ENCODE assay signal across 11 mouse cellular contexts in the genomic region with DNA sequence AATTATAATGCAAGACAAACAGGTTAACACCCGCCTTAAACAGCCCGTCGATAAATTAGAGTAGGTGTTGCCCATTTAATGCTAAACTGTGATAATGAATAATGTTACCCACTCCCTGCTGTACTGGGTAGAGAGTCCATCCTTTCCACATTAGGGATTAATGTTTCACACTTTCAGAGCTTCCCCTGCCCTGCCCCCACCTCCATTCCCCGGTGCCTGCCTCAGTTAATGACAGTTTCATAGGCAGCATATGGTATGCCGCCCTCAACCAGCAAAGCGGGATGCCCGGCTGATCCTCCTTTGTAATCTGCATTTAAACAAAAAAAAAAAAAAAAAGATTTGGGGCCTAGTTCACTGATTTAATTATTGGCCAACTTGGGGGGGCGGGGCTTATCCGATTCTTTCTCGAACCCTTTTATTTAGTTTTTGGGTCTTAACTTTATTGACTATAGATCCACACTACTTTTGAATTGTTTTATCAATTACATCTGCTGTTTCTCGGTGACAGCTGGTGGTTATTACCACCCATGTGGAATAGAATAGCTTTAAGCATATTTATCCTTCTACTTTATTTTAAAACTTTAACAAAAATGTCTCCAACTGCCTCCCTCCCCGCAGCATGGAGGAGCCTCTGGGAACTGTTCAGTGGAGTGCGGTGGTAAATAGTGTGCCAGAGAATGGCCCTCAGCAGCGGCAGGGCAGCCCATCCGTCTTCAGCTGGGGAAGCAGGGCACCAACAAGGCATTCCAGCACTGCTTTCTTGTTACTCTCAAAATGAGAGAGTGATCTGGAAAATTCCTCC.
A peak's percentile ranks its signal among the peaks of the same experiment; 100 is the strongest.
DNase-seq lines count a peak whose midpoint lies in the region; ATAC-seq and TF ChIP-seq lines count a peak whose summit lies in the region.
"Had no signal": no experiment of that assay in that cellular context is flagged by ENCODE, and none has a peak within 500 bp of the region (broad histone marks: within the 10 kb centered on the region; RNA-seq: fewer than 3 reads in every experiment).

No protein-coding gene starts in this region.

- 37% methylated on average over 15 of the region's 15 CpGs for WGBS in lung, embryonic 16.5 days
- WGBS in hindbrain, embryonic 16.5 days = 15% methylated on average over 15 of the region's 15 CpGs
- 13% methylated on average over 15 of the region's 15 CpGs for WGBS in midbrain, embryonic 15.5 days
- WGBS in thymus, adult 2 months = 79% methylated on average over 15 of the region's 15 CpGs

- peak; percentile 24 for DNase-seq in embryo, embryonic 10 days (ENCODE audit: low spot score)
- DNase-seq in embryo, embryonic 9.5 days (ENCODE audit: extremely low spot score) = no peak
- DNase-seq in lung, postnatal 4 days = no peak
- no peak for DNase-seq in thymus, adult 2 months
- DNase-seq in ovary, adult 18-20 months (ENCODE audit: low spot score) = no peak
- DNase-seq: kidney, adult 8-10 months had no signal

- no peak overlapping the region for H3K9ac ChIP-seq in lung, embryonic 16.5 days (ENCODE audit: low read length)
- H3K9ac ChIP-seq in hindbrain, embryonic 16.5 days (ENCODE audit: low read depth, low read length) = no peak overlapping the region
- H3K9ac ChIP-seq in midbrain, embryonic 15.5 days = no peak overlapping the region
- H3K9ac ChIP-seq: embryonic facial prominence, embryonic 12.5 days had no signal

- H3K9me3 ChIP-seq in lung, embryonic 16.5 days (ENCODE audit: control insufficient read depth, low read length) = no peaks in the 10 kb centered on the region
- no peaks in the 10 kb centered on the region for H3K9me3 ChIP-seq in hindbrain, embryonic 16.5 days (ENCODE audit: control insufficient read depth, low read length)
- no peaks in the 10 kb centered on the region for H3K9me3 ChIP-seq in midbrain, embryonic 15.5 days
- H3K9me3 ChIP-seq: embryonic facial prominence, embryonic 12.5 days; megakaryocyte, embryonic 14.5 days had no signal

- TF ChIP-seq CTCF in thymus, adult 2 months (IDR thresholded peaks at IDR 0.05; ENCODE audit: borderline replicate concordance, control insufficient read depth, extremely low read depth, insufficient read depth, low read length, poor library complexity) = no peak

- no peaks in the 10 kb centered on the region for H3K27me3 ChIP-seq in lung, embryonic 16.5 days (ENCODE audit: control insufficient read depth, insufficient read depth, low read depth, low read length)
- H3K27me3 ChIP-seq in hindbrain, embryonic 16.5 days (replicated peaks; ENCODE audit: control insufficient read depth, insufficient read depth, low read length) = no peaks in the 10 kb centered on the region
- no peaks in the 10 kb centered on the region for H3K27me3 ChIP-seq in midbrain, embryonic 15.5 days (replicated peaks)
- no peaks in the 10 kb centered on the region for H3K27me3 ChIP-seq in thymus, adult 2 months (ENCODE audit: control insufficient read depth, insufficient read depth, low read length)

- no peak overlapping the region for H3K4me2 ChIP-seq in lung, embryonic 16.5 days (ENCODE audit: low read depth, low read length)
- no peak overlapping the region for H3K4me2 ChIP-seq in hindbrain, embryonic 16.5 days (ENCODE audit: low read length)
- no peak overlapping the region for H3K4me2 ChIP-seq in midbrain, embryonic 15.5 days
- H3K4me2 ChIP-seq: embryonic facial prominence, embryonic 12.5 days had no signal

- no peaks in the 10 kb centered on the region; the same call in 1 of the 2 replicates for H3K4me1 ChIP-seq in lung, embryonic 16.5 days (replicated peaks; ENCODE audit: control insufficient read depth, insufficient read depth, low read length)
- peaks cover 7% of the 10 kb centered on the region for H3K4me1 ChIP-seq in hindbrain, embryonic 16.5 days (ENCODE audit: control insufficient read depth, insufficient read depth, low read depth, low read length)
- peaks cover 27% of the 10 kb centered on the region for H3K4me1 ChIP-seq in midbrain, embryonic 15.5 days
- H3K4me1 ChIP-seq in thymus, adult 2 months (replicated peaks; ENCODE audit: control insufficient read depth, insufficient read depth, low read length) = no peaks in the 10 kb centered on the region
- H3K4me1 ChIP-seq: megakaryocyte, embryonic 14.5 days had no signal

- no peak for TF ChIP-seq POLR2A in thymus, adult 2 months (IDR thresholded peaks at IDR 0.05; ENCODE audit: control insufficient read depth, extremely low read depth, insufficient read depth, low read length, poor library complexity)

- ATAC-seq in lung, embryonic 16.5 days (ENCODE audit: low read depth) = peak; percentile 60; the same call in 1 of the 2 replicates
- peak; percentile 57; the same call in 1 of the 2 replicates for ATAC-seq in hindbrain, embryonic 16.5 days
- ATAC-seq in midbrain, embryonic 15.5 days (replicated peaks) = 0 out of 2 replicates have a peak, but pooled peaks have one; percentile 51

- no peak overlapping the region for H3K4me3 ChIP-seq in lung, embryonic 16.5 days (ENCODE audit: low read length)
- H3K4me3 ChIP-seq in hindbrain, embryonic 16.5 days (ENCODE audit: low read length) = no peak overlapping the region
- no peak overlapping the region for H3K4me3 ChIP-seq in midbrain, embryonic 15.5 days
- H3K4me3 ChIP-seq in thymus, adult 2 months (ENCODE audit: control insufficient read depth, insufficient read depth, low read length) = no peak overlapping the region
- H3K4me3 ChIP-seq: embryonic facial prominence, embryonic 12.5 days; megakaryocyte, embryonic 14.5 days had no signal

- H3K36me3 ChIP-seq in lung, embryonic 16.5 days (ENCODE audit: control insufficient read depth, insufficient read depth, low read length) = no peaks in the 10 kb centered on the region
- no peaks in the 10 kb centered on the region for H3K36me3 ChIP-seq in hindbrain, embryonic 16.5 days (ENCODE audit: control insufficient read depth, insufficient read depth, low read length)
- no peaks in the 10 kb centered on the region for H3K36me3 ChIP-seq in midbrain, embryonic 15.5 days (replicated peaks)
- H3K36me3 ChIP-seq in thymus, adult 2 months (ENCODE audit: control insufficient read depth, insufficient read depth, low read length) = no peaks in the 10 kb centered on the region
- H3K36me3 ChIP-seq: embryonic facial prominence, embryonic 12.5 days had no signal

- H3K27ac ChIP-seq in lung, embryonic 16.5 days (ENCODE audit: low read length) = no peak overlapping the region
- H3K27ac ChIP-seq in hindbrain, embryonic 16.5 days (ENCODE audit: low read depth, low read length) = no peak overlapping the region
- H3K27ac ChIP-seq in midbrain, embryonic 15.5 days = no peak overlapping the region
- H3K27ac ChIP-seq in thymus, adult 2 months (ENCODE audit: control insufficient read depth, insufficient read depth, low read length) = no peak overlapping the region
- H3K27ac ChIP-seq: embryonic facial prominence, embryonic 12.5 days had no signal
